Comparison of ENCODE assay signal across 16 mouse cellular contexts in genomic region chr15:80491505-80491904, GRCm38 (mm10).
DNase-seq lines count a peak whose midpoint lies in the region; TF ChIP-seq lines count a peak whose summit lies in the region.
"Had no signal": no experiment of that assay in that cellular context is flagged by ENCODE, and none has a peak within 500 bp of the region (broad histone marks: within the 10 kb centered on the region; RNA-seq: fewer than 3 reads in every experiment).

No protein-coding gene starts in this region.

- intact Hi-C loops in left cerebral cortex, postnatal 36 days (cut with DNase I) = no loop called here

- H3K4me3 ChIP-seq in layer of hippocampus, adult 2 months = no peak overlapping the region
- H3K4me3 ChIP-seq: forebrain, embryonic 15.5 days; limb, embryonic 15.5 days; neural tube, embryonic 12.5 days had no signal

- DNase-seq in layer of hippocampus, adult 2 months (ENCODE audit: low spot score in 2 of 2) = no peak
- no peak for DNase-seq in layer of hippocampus, adult 11-12 months (ENCODE audit: low spot score)
- DNase-seq in A20 (ENCODE audit: low read depth, low spot score) = peak; percentile 16
- peak; percentile 19 for DNase-seq in MN1 (ENCODE audit: low spot score)
- DNase-seq in naive thymus-derived CD4-positive, alpha-beta T cell, adult 2 months (ENCODE audit: low read depth) = peak; percentile 60
- no peak for DNase-seq in adrenal gland, adult 2 months
- no peak for DNase-seq in cerebellum, adult 11 months
- no peak for DNase-seq in left cerebral cortex, postnatal 36 days (ENCODE audit: low spot score in 2 of 2)
- DNase-seq: adrenal gland, postnatal 14 days; heart, postnatal 10 days; kidney, postnatal 4 days; lung, postnatal 14 days; midbrain, embryonic 14.5 days had no signal

- peak overlapping the region; percentile 55; the same call in 1 of the 2 replicates for H3K27ac ChIP-seq in layer of hippocampus, adult 2 months
- H3K27ac ChIP-seq: forebrain, embryonic 15.5 days; limb, embryonic 15.5 days; neural tube, embryonic 12.5 days had no signal

- peak; percentile 37 for TF ChIP-seq CTCF in layer of hippocampus, adult 2 months (conservative IDR thresholded peaks at IDR 0.05)

Comparison
In these comparisons a context has a peak if more than half of its experiments do, and no peak if none do; other contexts are left out.
1. DNase-seq: peak in A20 (single experiment), MN1 (single experiment) and naive thymus-derived CD4-positive, alpha-beta T cell, adult 2 months (single experiment); none in layer of hippocampus, adult 2 months (0 of 2), layer of hippocampus, adult 11-12 months (single experiment), adrenal gland, adult 2 months (single experiment), cerebellum, adult 11 months (single experiment) and left cerebral cortex, postnatal 36 days (0 of 2).